Mouse (Mus musculus) spleen, postnatal 10 days (tissue): ENCODE data around the gene Ptprq.

Source experiments
- DNase-seq, 2 experiments: peaks; one replicate each; pipeline ENCODE4 v3.0.0; 2021 to 2022; ENCODE audit warnings: low spot score in 2 of 2

Gene Ptprq

GRCm38 (mm10) chr10:107719806-107720205 is at the start of gene Ptprq:
TSS of gene Ptprq (minus strand) at chr10:107720051.
- DNase-seq, result no peak

- DNase-seq, result no peak
These were observed 39.8 kb upstream of the Ptprq start for GRCm38 (mm10) chr10:107759624-107760023.

- DNase-seq, result no peak
These were observed 33.6 kb upstream of the Ptprq start for GRCm38 (mm10) chr10:107753471-107753870.

- no peak for DNase-seq
These were observed 32.7 kb upstream of the Ptprq start for GRCm38 (mm10) chr10:107752351-107753143.

- no peak for DNase-seq
These were observed 32.1 kb upstream of the Ptprq start for GRCm38 (mm10) chr10:107751944-107752343.

- no peak for DNase-seq
These were observed 27.7 kb upstream of the Ptprq start for GRCm38 (mm10) chr10:107747566-107747965.

- no peak for DNase-seq
These were observed 26.9 kb upstream of the Ptprq start for GRCm38 (mm10) chr10:107746717-107747116.

- DNase-seq, result no peak
These were observed 20.0 kb upstream of the Ptprq start for GRCm38 (mm10) chr10:107739815-107740214.

- DNase-seq, result no peak
These were observed 17.9 kb upstream of the Ptprq start for GRCm38 (mm10) chr10:107737743-107738142.

GRCm38 (mm10) chr10:107735448-107735847 is 15.6 kb upstream of the Ptprq start:
- no peak for DNase-seq

- DNase-seq, result no peak
These were observed 14.5 kb upstream of the Ptprq start for GRCm38 (mm10) chr10:107734327-107734726.

- no peak for DNase-seq
These were observed 5.8 kb upstream of the Ptprq start for GRCm38 (mm10) chr10:107725631-107726030.

GRCm38 (mm10) chr10:107704443-107704842 is 15.4 kb downstream of the Ptprq start:
- no peak for DNase-seq

- DNase-seq, result no peak
These were observed 18.9 kb downstream of the Ptprq start for GRCm38 (mm10) chr10:107700944-107701343.

- no peak for DNase-seq
These were observed 21.1 kb downstream of the Ptprq start for GRCm38 (mm10) chr10:107698716-107699115.

GRCm38 (mm10) chr10:107697177-107697576 is 22.7 kb downstream of the Ptprq start:
- no peak for DNase-seq

- DNase-seq, result no peak
These were observed 32.5 kb downstream of the Ptprq start for GRCm38 (mm10) chr10:107687382-107687781.

- DNase-seq, result no peak
These were observed 43.9 kb downstream of the Ptprq start for GRCm38 (mm10) chr10:107675994-107676393.

GRCm38 (mm10) chr10:107668374-107669094 is 51.3 kb downstream of the Ptprq start:
- DNase-seq, result no peak

GRCm38 (mm10) chr10:107662372-107663065 is 57.3 kb downstream of the Ptprq start:
- no peak for DNase-seq

- no peak for DNase-seq
These were observed 57.9 kb downstream of the Ptprq start for GRCm38 (mm10) chr10:107661970-107662369.

GRCm38 (mm10) chr10:107659141-107659540 is 60.7 kb downstream of the Ptprq start:
- no peak for DNase-seq
